Mouse (Mus musculus) activated CD4-positive, CD25-positive, alpha-beta regulatory T cell (primary cell): ENCODE data around the gene Cep57l1. TPM values are rescaled to one million over a fixed set of nuclear protein-coding genes. Genes with fewer than 3 reads are reported as not detected.

ENCODE experiments used
- polyA plus RNA-seq, 2 experiments: library from polyadenylated mRNA; unstranded; fragments of 100-300 nt; shearing (Covaris generic); gene quantifications; one replicate each; pipeline ENCODE4 v1.2.1; 2017

Cep57l1 gene
- polyA plus RNA-seq = 10 to 100 TPM; 18.8 TPM

DNA sequence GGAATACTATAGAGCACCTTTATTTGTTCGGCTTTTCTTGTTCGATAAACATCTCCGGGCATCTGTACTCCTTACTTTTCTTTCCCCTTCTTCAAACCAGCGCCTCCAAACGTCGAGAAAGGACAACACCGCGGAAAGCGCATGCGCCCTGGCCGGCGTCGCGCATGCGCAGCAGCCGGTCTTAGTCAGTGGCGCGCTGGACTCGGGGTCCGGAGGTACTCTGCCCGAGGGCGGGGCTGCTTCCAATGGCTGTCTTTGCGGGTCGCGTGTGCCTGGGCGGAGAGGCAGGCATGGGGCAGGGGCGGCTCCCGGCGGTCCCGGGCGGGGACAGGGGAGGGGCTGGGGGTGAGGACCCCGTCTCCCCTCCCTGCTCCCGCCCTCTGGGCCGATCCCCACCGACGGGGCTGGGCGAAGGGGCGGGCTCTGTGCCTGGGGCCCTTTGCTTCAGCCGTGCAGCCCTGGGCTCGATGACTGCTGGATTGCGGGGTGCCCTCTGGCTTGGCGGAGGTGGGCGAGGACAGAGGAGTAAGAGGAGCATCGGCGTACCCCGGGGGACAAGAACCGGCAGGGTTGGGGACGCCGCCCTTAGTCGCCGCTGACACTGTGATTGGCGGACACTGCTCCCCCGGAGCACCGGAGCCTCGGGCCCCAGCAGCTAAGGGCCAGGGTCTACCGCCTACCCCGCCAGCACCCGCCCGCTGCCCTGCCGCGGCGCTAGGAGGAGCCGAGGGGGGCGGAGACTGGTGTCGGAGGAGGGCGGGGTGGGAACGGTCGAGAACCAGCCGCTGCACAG lies at the start of gene Cep57l1, which contains the start of gene Sesn1:
Gene Cep57l1 (minus strand): TSS at position 101 of the 793 bp plus-strand sequence.
Gene Sesn1 (plus strand): TSS at position 165 of the 793 bp plus-strand sequence.

DNA sequence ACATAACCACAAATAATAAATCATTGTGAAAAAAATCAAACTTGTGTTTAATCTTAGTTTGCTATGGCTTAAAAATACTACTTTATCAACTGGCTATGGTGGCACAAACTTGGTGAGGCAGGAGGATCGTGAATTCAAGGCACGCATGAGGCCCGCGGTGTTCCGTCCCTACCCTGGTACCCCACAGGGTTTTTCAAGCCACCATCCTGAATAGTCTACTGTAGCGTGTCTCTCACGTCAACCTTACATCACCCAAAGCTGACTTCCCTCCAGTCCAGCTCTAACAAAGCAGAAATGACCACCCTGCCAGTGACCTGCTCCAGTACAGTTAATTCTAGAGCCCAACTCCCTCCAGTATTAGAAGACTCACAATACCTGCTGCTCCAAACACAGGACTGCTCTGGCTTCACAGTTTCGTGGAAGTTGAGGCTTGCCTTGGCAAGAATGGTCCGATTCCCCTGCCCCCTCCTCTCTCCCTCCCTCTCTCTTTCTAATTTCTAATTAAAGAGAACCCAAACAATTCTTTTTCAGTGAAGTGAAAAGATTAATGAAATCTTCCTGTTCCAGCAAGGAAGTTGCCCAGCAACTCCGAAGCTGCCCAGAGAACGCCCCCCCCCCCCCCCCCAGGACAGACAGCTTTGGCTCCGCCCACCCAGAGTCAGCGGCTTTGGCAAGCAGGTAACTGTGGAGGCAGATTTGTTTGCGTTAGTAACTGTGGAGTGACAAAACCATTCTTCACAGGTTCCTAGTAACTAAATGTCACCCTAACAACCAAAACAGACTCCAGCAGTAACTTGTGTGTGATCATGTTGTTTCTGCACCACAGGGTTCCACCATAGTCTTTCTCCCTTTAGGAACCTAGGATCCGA lies 93.4 kb downstream of the Cep57l1 start, which contains the start of gene Ccdc162:
Gene Ccdc162 (minus strand): TSS at position 606 of the 869 bp plus-strand sequence.

Other genes starting within 250 kb of the Cep57l1 start
- gene Ccdc162, start 93.2 kb downstream of the Cep57l1 start, polyA plus RNA-seq = 1 to 10 TPM in 1 of 2 experiments, under 1 TPM in 1; 0.11 to 1.1 TPM
- 100 to 1,000 TPM in 1 of 2 experiments, 10 to 100 TPM in 1; 48.0 to 144 TPM for gene Sesn1, start 64 bp upstream of the Cep57l1 start, polyA plus RNA-seq
- gene Armc2, start 208.6 kb upstream of the Cep57l1 start, polyA plus RNA-seq = 1 to 10 TPM in 1 of 2 experiments, under 1 TPM in 1; 0.07 to 1.9 TPM